Mouse (Mus musculus) limb, embryonic 13.5 days (tissue): Measurements from ENCODE around the gene Ldlrap1. TPM values are rescaled to one million over a fixed set of nuclear protein-coding genes. Genes with fewer than 3 reads are reported as not detected.

Experiments used
- ATAC-seq: fragments of 200-750 bp; cut with Nextera tagmentation; 2 replicates; pipeline ENCODE4 v1.8.0; 2017; ENCODE audit warnings: low read depth, moderate number of reproducible peaks, moderate TSS enrichment; ENCODE audit not compliant: low FRiP score
- H3K27ac ChIP-seq: fragments of 300-500 bp; sonication (generic); 2 replicates; pipeline ENCODE4 v1.5.1; 2015; ENCODE audit warnings: inconsistent platforms, mild to moderate bottlenecking, moderate library complexity
- H3K27me3 ChIP-seq: fragments of 300-500 bp; sonication (generic); 2 replicates; pipeline ENCODE4 v1.6.1; 2015; ENCODE audit warnings: mild to moderate bottlenecking, inconsistent platforms
- H3K36me3 ChIP-seq: fragments of 300-500 bp; sonication (generic); 2 replicates; pipeline ENCODE4 v1.6.1; 2015; ENCODE audit warnings: inconsistent platforms, mild to moderate bottlenecking, moderate library complexity
- H3K4me1 ChIP-seq: fragments of 300-500 bp; sonication (generic); 2 replicates; pipeline ENCODE4 v1.6.1; 2015; ENCODE audit warnings: inconsistent platforms
- H3K4me2 ChIP-seq: fragments of 300-500 bp; sonication (generic); replicated peaks from 2 replicates; pipeline ENCODE4 v1.6.1; 2015; ENCODE audit warnings: inconsistent platforms, mild to moderate bottlenecking, moderate library complexity
- H3K4me3 ChIP-seq: fragments of 300-500 bp; sonication (generic); 2 replicates; pipeline ENCODE4 v1.5.1; 2015; ENCODE audit warnings: moderate library complexity, mild to moderate bottlenecking, inconsistent platforms
- H3K9ac ChIP-seq: fragments of 300-500 bp; sonication (generic); 2 replicates; pipeline ENCODE4 v1.6.1; 2015; ENCODE audit warnings: mild to moderate bottlenecking, inconsistent platforms
- H3K9me3 ChIP-seq: fragments of 300-500 bp; sonication (generic); 2 replicates; pipeline ENCODE4 v1.6.1; 2016; ENCODE audit warnings: inconsistent platforms
- WGBS: fragments of 180-500 bp; shearing (Covaris S2); methylation state at CpG from one replicate; pipeline ENCODE4 v1.1.7; 2015; 5-methylcytosine and 5-hydroxymethylcytosine counted together
- polyA plus RNA-seq: library from polyadenylated mRNA; unstranded; fragments of >200 nt; fragmentation: Nextera tagmentation; extraction: Ambion mirVana; gene quantifications from 2 replicates; pipeline ENCODE4 v1.2.1, GENCODE M21; 2015

Ldlrap1 gene
- polyA plus RNA-seq, 1 experiment from 2014 or later: 24.5 TPM

DNA sequence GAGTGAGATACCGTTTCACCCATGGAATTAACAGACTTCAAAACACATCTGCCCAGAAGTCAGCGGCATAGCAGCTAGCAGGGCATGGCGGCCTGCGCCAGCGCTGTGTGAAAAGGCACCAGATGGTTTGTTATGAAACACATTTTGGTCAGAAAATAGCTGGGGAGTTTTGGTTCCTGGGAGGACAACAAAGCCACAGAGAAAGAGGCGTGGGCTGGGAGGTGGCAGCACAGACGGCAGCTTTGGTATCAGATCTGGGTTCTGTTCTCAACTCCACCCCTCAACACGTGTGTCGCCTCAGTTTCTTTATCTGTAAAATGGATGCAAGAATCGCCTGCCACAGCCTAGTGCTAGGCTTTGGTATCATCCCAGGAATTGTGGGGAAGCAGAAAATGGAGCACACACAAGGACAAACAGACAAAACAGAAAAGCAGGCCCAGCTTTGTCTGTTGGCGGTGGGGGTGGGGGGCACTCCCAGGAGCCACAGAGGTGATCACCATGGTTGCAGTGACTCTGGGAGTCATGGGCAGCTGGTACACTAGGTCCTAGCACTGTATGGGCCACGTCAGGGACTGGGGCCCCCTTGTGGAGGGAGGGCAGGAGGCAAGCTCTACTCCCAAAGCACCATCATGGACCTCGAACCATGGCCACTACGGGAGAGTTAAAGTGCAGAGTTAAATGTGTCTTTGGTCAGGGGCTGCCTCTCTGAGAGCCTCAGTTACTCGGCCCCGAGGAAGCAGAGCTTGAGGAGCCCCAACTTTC lies 21.7 kb downstream of the Ldlrap1 start:
- H3K36me3 ChIP-seq: peaks cover 49% of the 10 kb centered on the region

DNA sequence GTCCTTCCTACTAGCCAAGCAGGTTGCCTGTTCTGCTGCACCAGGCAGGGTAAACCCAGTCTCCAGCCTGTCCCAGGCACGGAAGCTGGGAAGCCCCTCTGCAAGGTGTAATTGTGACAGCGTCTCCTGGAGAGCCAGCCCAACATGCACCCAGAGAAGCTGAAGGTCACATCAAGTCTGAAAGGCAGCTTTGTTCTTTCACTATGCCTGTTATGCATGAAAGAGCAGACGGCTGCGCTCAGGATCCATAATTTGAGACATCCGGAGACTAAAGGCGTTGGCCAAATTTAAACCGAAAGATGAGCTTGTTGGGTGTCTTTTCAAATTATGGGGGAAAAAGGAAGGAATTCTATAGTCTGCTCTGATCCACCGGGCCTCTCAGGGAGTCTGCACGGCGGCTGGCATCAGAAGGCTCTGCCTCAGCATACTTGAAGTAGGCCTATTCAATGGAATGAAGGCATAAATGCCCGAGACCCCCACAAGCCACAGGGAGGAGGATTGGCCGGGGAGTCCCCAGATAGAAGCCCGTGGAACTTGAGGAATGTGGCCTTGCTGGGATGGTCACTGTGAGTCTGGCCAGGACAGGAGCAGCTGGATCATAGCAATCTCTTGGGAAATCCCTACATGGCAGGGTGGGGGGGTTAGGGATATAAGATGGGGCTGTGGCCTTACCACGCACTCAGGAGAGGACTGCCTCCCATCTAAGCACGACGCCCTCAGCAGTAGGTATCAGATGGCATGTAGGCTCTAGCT lies 23.8 kb downstream of the Ldlrap1 start:
- H3K27me3 ChIP-seq: no peaks in the 10 kb centered on the region
- H3K4me1 ChIP-seq: peaks cover 8% of the 10 kb centered on the region; the same call in 1 of the 2 replicates
- H3K4me3 ChIP-seq: no peak overlapping the region
- no peak overlapping the region for H3K4me2 ChIP-seq
- no peak overlapping the region for H3K27ac ChIP-seq
- no peak overlapping the region for H3K9ac ChIP-seq
- no peaks in the 10 kb centered on the region for H3K9me3 ChIP-seq
- ATAC-seq: 0 out of 2 replicates have a peak, but pooled peaks have one; percentile 37
- WGBS: 76% methylated on average over 16 of the region's 16 CpGs
- peaks cover 46% of the 10 kb centered on the region for H3K36me3 ChIP-seq

More for the DNA sequence above, 21.7 kb downstream of the Ldlrap1 start:
- H3K27ac ChIP-seq: no peak overlapping the region
- ATAC-seq: no peak
- H3K9me3 ChIP-seq: no peaks in the 10 kb centered on the region
- H3K4me1 ChIP-seq: peaks cover 24% of the 10 kb centered on the region
- H3K4me3 ChIP-seq: no peak overlapping the region
- no peak overlapping the region for H3K9ac ChIP-seq
- no peaks in the 10 kb centered on the region for H3K27me3 ChIP-seq
- H3K4me2 ChIP-seq: no peak overlapping the region
- WGBS: 87% methylated on average over 16 of the region's 16 CpGs

DNA sequence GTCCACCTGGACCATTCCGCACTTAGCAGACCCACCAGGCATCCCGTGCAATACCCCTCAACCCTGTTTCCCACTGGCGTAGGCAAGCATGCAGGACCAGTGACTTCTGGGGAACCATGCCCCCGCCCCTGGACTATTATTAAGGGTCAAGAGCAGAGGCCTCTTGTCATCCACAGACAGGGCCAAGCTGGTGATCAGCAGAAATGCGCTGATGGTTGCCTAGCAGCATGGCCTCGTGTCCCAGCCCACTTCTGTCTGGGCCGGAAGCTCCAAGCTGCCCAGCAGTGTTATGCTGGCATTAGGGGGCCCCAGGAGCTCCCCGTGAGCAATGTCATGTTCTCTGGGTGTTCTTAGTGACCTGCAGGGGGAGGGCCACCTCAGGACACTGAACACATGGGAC lies 25.9 kb downstream of the Ldlrap1 start:
- no peak overlapping the region for H3K4me2 ChIP-seq
- no peak overlapping the region for H3K9ac ChIP-seq
- H3K27ac ChIP-seq: no peak overlapping the region
- no peaks in the 10 kb centered on the region for H3K27me3 ChIP-seq
- H3K9me3 ChIP-seq: no peaks in the 10 kb centered on the region
- WGBS: 84% methylated on average over 8 of the region's 8 CpGs
- H3K36me3 ChIP-seq: peaks cover 25% of the 10 kb centered on the region
- no peak overlapping the region for H3K4me3 ChIP-seq
- ATAC-seq: no peak
- peaks cover 25% of the 10 kb centered on the region for H3K4me1 ChIP-seq

DNA sequence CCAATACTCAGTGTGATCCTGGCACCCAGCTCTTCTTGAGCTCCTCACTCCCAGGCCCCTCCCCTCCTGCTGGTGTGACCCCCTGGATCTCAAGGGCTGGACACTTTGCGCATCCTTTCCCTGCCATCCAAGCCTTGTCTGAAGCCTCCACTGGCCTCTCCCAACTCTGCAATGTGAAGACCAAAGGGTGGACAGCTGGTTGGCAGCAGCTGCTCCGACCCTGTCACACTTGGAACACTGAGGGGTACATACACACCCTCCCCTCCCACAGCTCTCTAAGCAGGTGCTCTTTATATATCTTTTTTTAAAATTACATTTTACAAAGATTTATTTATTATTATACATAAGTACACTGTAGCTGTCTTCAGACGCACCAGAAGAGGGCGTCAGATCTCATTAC lies 27.6 kb downstream of the Ldlrap1 start:
- H3K4me3 ChIP-seq: no peak overlapping the region
- H3K9ac ChIP-seq: no peak overlapping the region
- no peak overlapping the region for H3K27ac ChIP-seq
- WGBS: 90% methylated on average over 4 of the region's 4 CpGs
- H3K4me2 ChIP-seq: no peak overlapping the region
- H3K36me3 ChIP-seq: peaks cover 7% of the 10 kb centered on the region
- peaks cover 43% of the 10 kb centered on the region for H3K4me1 ChIP-seq
- no peaks in the 10 kb centered on the region for H3K27me3 ChIP-seq
- no peak for ATAC-seq
- no peaks in the 10 kb centered on the region for H3K9me3 ChIP-seq

DNA sequence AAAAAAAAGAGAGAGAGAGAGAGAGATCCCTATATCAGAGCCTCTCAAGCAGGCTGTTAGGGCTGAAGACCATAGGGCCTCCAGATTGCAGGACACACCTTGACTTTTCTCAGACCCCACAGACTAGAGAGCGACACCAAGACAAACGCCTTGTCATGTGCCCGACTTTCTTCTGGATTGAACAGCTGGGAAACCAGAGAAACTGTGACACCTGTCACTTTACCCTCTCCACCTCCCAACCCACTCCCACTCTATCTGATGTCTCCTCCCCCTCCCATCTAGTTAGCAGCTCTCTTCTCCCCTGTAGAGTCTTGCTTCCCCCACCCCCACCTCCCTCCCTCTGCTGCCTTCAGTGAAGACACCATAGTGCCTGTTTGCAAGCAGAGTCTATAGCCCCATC lies 28.3 kb downstream of the Ldlrap1 start:
- no peak for ATAC-seq
- no peak overlapping the region for H3K4me2 ChIP-seq
- no peaks in the 10 kb centered on the region for H3K27me3 ChIP-seq
- WGBS: 64% methylated on average over 3 of the region's 3 CpGs
- H3K36me3 ChIP-seq: peaks cover 6% of the 10 kb centered on the region; the same call in 1 of the 2 replicates
- no peak overlapping the region for H3K4me3 ChIP-seq
- no peak overlapping the region for H3K9ac ChIP-seq
- peaks cover 49% of the 10 kb centered on the region for H3K4me1 ChIP-seq
- no peak overlapping the region for H3K27ac ChIP-seq
- no peaks in the 10 kb centered on the region for H3K9me3 ChIP-seq

DNA sequence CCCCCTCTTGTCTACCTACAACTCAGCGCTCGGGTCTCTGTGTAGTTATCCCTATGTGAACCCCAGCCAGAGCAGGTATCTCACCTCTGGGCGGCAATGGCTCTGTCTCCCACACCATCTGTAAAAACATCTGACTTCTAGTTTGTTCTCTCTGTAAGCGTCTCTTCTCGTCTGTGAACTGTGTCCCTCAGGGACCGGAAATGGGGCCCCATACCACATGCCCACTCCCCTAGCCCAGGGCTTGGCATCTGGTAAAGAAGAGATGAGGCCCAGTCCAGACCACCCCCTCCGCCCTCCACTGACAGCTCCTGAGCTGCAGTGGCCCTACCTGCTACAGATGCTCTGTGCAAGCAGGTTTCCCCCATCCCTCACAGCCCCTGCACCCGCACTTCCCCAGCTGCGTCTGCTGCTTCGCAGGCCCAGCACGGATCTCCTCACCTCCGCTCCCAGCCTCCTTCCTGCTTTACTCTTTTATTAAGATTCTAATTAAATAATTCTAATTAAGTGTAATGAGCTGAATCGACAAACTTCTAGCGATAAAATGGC lies 30.4 kb downstream of the Ldlrap1 start:
- ATAC-seq: no peak
- 37% methylated on average over 14 of the region's 14 CpGs for WGBS
- no peak overlapping the region for H3K4me3 ChIP-seq
- 0 out of 2 replicates have a peak overlapping the region, but pooled peaks have one; percentile 13 for H3K9ac ChIP-seq
- no peaks in the 10 kb centered on the region for H3K9me3 ChIP-seq
- H3K4me2 ChIP-seq: peak overlapping the region; percentile 19; the same call in 1 of the 2 replicates
- H3K4me1 ChIP-seq: peaks cover 62% of the 10 kb centered on the region
- H3K36me3 ChIP-seq: peaks cover 6% of the 10 kb centered on the region; the same call in 1 of the 2 replicates
- H3K27me3 ChIP-seq: no peaks in the 10 kb centered on the region
- no peak overlapping the region for H3K27ac ChIP-seq

DNA sequence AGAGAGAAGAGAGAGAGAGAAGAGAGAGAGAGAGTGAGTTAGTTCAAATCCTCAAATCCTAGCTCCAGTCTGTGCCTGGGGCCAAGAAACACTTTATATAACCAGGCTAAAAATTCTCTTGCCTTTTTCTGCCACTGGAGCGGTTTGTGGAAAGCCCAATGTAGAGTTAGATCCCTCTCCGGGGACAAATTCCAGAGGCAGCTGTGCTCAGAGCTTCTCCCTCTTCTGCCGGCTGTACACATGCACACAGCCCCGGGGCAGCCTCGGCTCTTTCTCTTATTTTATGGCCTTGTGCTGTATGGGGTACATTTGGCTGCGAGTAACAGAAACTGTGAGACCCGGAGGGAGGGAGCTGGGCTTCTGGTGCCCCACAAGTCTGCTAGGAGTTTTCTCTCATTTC lies 31.7 kb downstream of the Ldlrap1 start:
- Histone ChIP-seq H3K4me1 (peaks cover 62% of the 10 kb centered on the region), H3K27me3 (no peaks in the 10 kb centered on the region), H3K4me3 (no peak overlapping the region), H3K9me3 (no peaks in the 10 kb centered on the region), H3K4me2 (0 out of 2 replicates have a peak overlapping the region, but pooled peaks have one; percentile 7), H3K36me3 (no peaks in the 10 kb centered on the region), H3K9ac (peak overlapping the region; percentile 21; the same call in 1 of the 2 replicates), H3K27ac (peak overlapping the region; percentile 75)
- peak; percentile 57 for ATAC-seq
- WGBS: 5% methylated on average over 7 of the region's 7 CpGs

DNA sequence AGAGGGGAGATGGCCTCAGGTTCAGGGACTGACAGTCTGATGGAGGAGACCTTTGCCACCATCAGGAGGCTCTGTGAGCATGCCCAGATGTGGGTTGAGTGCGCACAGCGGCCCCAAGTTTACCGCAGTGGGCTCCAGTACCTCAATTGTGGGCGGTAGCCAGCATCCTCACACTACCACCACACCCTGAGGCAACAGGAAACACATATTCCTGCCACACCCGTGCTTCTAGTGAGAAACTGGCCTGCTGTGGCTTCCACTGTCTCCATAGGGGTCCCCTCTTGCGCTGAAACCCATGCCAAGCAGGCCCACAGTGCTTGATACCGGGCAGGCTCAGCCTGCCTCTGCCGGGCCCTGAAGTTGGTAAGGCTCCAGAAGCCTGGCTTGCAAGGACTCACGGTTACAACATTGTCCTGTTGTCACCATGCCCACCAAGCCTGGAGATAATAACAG lies 33.2 kb downstream of the Ldlrap1 start:
- Histone ChIP-seq H3K27ac (peak overlapping the region; percentile 75), H3K9me3 (no peaks in the 10 kb centered on the region), H3K9ac (no peak overlapping the region; the same call in 1 of the 2 replicates), H3K4me2 (peak overlapping the region; percentile 27), H3K4me1 (peaks cover 69% of the 10 kb centered on the region), H3K4me3 (no peak overlapping the region), H3K27me3 (no peaks in the 10 kb centered on the region), H3K36me3 (no peaks in the 10 kb centered on the region)
- no peak for ATAC-seq
- WGBS: 49% methylated on average over 9 of the region's 9 CpGs

DNA sequence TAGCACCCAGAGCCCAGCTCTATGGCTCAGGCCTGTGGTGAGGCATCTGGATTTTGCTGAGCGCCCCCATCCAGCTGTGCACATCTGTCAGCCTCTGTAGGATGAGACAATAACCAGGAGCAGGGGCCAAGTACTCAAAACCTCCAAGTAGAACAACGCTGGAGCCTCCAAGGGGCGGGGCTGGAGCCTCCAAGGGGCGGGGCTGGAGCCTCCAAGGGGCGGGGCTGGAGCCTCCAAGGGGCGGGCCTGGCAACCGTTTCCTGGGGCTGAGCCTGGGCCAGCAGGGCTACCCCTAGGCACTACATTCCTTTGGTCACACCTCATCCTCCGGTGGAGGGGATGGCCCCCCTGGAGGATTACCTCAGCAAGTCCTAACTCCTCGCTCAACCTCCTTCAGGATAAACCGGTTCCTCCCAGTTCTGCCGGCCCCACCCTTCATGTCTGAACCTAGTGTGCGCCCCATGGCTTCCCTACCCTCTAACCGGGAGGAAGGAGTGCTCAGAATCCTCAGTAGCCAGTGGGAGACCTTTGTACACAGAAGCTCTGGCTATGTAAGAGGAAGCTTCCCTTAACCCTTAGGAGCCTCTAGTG lies 33.7 kb downstream of the Ldlrap1 start:
- no peaks in the 10 kb centered on the region for H3K36me3 ChIP-seq
- peak overlapping the region; percentile 75 for H3K27ac ChIP-seq
- H3K27me3 ChIP-seq: no peaks in the 10 kb centered on the region
- H3K4me1 ChIP-seq: peaks cover 69% of the 10 kb centered on the region
- peak overlapping the region; percentile 27 for H3K4me2 ChIP-seq
- H3K9ac ChIP-seq: no peak overlapping the region
- peak; percentile 63 for ATAC-seq
- no peaks in the 10 kb centered on the region for H3K9me3 ChIP-seq
- WGBS: 12% methylated on average over 13 of the region's 13 CpGs
- H3K4me3 ChIP-seq: no peak overlapping the region

DNA sequence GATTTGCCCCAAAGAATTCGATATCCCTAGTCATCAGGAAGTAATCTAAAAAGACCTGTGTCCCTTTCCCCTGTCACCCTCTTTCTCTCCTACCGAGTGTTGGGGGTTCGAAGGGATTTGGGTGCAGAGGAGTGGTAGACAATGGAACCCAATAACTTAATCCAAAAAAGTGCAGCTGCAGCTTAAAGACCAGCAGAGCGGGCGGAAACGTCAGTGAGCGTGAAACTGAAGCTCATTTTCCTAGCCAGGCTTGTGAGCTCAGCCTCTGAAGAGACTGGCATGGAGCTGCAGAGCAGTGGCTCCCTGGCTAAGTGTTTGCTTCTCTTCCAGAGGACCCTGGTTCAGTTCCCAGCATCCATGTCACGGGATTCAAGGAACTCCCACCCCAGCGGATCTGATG lies 34.5 kb downstream of the Ldlrap1 start:
- peak overlapping the region; percentile 40; the same call in 1 of the 2 replicates for H3K27ac ChIP-seq
- ATAC-seq: no peak
- H3K27me3 ChIP-seq: no peaks in the 10 kb centered on the region
- H3K4me3 ChIP-seq: no peak overlapping the region
- 58% methylated on average over 9 of the region's 9 CpGs for WGBS
- no peak overlapping the region for H3K4me2 ChIP-seq
- peaks cover 65% of the 10 kb centered on the region for H3K4me1 ChIP-seq
- no peak overlapping the region for H3K9ac ChIP-seq
- H3K36me3 ChIP-seq: no peaks in the 10 kb centered on the region
- no peaks in the 10 kb centered on the region for H3K9me3 ChIP-seq

DNA sequence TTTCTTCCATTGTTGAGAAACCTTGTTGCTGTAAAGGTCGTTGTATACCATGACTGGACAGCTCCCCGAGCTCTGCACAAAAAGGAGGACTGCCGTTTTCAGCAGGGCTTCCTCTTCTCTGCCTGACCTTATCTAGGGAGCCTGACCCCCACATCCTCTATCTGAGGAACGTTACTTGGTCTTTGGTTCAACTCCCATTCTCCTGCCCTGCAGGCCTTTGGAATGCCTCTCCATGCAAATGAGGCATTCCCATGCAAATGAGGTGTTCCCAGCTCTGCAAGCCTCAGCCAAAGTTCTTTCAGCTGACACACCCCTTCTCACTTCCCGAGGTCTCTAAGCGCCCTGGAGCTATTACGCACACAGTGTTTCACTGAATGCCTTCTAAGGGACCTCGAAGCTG lies 37.7 kb downstream of the Ldlrap1 start:
- Histone ChIP-seq H3K27ac (no peak overlapping the region), H3K4me3 (no peak overlapping the region), H3K36me3 (no peaks in the 10 kb centered on the region), H3K9ac (no peak overlapping the region), H3K9me3 (no peaks in the 10 kb centered on the region), H3K4me2 (no peak overlapping the region), H3K27me3 (no peaks in the 10 kb centered on the region), H3K4me1 (peaks cover 33% of the 10 kb centered on the region)
- no peak for ATAC-seq
- 11% methylated on average over 8 of the region's 8 CpGs for WGBS
